Mouse (Mus musculus): Measurements from ENCODE around the gene Klhl1.

- TF ChIP-seq GATA1 (IDR thresholded peaks at IDR 0.05; ENCODE audit: borderline replicate concordance, low read length) (no peak), FLI1 (IDR thresholded peaks at IDR 0.05; ENCODE audit: low read length) (no peak)
Measured at GRCm38 (mm10) chr14:96174546-96174945, 344.4 kb downstream of the Klhl1 start.

Data from megakaryocyte, embryonic 14.5 days (primary cell).